Mouse (Mus musculus) MEL-GATA-1-ER (cell line): ENCODE measurements around the gene Dmkn.
"Not testable (repeated sequence)": the region's sequence is repeated elsewhere in the genome, so short reads cannot be mapped to it uniquely, and the experiment has no call there.

Source experiments
- DNase-seq: peaks from one replicate; pipeline ENCODE4 v3.0.0-alpha.2; 2012; ENCODE audit warnings: low read depth; ENCODE audit errors: extremely low read depth

Gene Dmkn

DNA sequence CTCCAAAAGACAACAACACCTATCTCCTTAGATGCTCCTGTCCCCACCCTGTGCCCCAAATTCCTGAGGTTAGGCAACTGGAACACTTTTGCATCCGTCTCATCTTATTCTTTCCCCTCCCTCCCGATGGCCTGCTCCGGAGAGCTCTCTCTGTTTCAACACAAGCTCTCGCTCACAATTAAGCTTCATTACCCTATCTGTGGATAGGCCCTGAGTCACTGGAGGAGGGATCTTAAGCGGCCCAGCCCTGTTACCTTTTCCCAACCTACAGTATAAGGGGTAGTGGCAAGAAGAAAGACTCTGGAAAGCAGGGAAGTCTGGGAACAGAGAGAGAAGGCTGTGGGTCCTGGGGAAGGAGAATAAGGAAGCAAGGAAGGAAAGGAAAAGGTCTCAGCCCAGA is at the start of gene Dmkn:
Gene Dmkn, plus strand, starts transcription at position 301 of the 400 bp plus-strand sequence.
- no peak for DNase-seq

DNA sequence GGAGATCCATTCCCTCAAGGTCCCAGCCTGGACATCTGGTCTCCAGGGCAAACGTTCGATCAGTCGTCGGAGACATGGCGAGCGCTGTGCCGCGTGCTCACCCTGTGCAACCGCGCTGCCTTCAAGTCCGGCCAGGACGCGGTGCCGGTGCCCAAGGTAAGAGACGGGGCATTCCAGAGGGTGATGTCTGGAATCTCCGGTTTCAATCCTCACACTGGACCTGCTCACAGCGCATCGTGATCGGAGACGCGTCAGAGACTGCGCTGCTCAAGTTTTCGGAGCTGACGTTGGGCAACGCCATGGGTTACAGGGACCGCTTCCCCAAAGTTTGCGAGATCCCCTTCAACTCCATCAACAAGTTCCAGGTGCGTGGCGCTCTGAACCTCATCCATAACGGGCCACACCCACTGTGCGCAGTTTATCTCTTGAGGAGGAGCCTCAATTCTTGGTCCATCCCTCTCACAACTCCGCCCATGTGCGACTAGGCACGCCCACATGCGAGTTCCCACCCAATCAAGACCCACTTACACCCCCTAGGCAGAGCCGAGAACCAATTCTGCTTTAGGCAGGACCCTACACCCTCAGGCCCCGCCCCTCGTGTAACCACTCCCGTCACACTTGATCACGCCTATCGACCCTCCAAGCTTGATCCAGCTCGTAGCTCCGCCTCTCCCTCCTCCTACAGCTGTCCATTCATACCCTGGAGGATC is 46.4 kb upstream of the Dmkn start:
- peak; percentile 96 for DNase-seq

DNA sequence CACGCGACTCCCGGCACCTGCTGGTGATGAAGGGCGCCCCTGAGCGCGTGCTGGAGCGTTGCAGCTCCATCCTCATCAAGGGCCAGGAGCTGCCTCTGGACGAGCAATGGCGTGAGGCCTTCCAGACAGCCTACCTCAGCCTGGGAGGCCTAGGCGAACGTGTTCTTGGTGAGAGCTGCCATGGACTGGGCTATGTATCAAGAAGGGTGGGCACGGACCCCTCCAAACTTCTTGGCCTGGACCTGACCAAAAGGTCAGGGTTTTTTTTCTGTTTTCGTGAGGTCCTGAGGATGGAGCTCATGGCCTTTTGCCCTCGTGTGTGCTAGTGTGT is 45.9 kb upstream of the Dmkn start:
- no peak for DNase-seq

DNA sequence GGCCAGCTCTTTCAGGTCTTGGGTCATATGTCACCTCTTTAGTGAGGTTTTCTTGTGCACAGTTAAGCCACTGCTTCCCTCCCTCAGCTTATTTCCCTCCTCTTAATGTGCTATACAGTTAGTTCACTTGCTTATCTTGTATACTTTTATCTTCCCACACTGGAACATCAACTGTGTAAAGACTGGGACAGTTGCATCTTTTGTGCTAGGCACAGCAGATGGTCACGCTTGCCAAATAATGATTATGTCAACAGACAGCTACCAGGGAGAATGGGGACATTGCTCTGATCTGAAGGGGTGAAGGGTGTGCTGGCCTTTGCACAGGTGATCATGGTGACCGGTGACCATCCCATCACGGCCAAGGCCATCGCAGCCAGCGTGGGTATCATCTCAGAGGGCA is 43.9 kb upstream of the Dmkn start:
- no peak for DNase-seq

DNA sequence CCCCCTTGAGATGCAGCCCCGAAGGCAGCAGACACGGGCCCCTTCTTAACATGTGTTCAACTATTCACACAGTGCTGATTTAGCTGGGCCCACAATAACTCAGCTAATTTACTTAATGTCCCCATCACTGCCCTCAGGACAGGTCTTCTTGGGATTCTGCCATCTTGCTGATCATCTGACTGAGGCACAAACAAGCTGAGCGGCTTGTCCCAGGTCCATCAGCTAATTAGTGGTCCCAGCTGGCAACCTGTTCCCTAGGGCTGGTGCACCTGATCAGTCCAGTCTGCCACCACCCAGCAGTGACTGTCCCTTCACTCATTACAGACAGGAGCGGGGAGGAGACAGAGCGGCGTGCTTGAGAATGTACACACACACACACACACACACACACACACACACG is 42.3 kb upstream of the Dmkn start:
- no peak for DNase-seq

DNA sequence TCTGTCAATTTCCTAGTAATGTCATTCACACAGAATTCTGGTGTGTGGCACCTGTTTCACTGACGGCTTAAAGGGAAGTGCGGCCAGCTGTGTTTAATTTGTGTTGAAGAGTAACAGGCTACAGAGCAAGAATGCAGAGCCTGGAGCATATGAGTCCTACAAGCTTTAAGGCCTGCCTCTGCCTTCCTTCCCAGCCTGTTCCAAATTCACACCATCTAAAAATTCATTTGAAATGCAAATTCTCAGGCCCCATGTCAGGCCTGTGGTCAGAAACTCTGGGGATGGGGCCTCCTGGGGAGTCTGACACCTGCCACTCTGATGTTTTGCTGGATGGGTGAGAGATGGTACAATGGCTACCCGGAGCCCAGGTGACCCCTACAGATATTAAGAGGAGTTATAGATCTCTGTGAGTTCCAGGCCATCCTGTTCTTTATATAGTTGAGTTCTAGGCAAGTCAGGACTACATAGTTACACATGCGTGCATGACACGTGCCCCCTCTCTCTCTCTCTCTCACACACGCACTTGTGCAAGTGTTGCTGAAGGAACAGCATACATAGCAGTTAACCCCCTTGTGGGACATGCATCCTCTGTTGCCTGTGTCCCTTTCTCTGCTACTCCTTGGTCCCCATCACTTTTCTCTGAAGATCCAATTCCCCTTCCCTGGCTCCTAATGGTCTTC is 40.1 kb upstream of the Dmkn start:
- DNase-seq, result no peak

DNA sequence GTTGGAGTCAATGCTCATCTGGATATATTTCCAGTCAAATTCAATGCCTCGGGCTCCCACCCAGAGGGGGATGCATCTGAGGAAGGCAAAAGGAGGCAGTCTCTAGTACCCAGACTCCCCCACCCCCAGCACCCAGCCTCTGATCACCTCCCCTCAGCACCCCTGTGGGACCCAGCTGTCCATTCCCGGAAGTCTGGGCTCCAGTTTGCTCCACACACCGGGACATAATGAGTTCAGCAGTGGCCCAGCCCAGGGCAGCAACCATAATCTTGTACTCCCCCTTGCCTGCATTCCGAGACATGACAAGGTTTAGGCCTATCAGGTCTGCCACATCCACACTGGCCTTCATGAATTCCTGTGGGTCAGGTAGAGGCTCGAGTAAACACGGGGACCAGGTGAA is 35.3 kb upstream of the Dmkn start:
- no peak for DNase-seq

DNA sequence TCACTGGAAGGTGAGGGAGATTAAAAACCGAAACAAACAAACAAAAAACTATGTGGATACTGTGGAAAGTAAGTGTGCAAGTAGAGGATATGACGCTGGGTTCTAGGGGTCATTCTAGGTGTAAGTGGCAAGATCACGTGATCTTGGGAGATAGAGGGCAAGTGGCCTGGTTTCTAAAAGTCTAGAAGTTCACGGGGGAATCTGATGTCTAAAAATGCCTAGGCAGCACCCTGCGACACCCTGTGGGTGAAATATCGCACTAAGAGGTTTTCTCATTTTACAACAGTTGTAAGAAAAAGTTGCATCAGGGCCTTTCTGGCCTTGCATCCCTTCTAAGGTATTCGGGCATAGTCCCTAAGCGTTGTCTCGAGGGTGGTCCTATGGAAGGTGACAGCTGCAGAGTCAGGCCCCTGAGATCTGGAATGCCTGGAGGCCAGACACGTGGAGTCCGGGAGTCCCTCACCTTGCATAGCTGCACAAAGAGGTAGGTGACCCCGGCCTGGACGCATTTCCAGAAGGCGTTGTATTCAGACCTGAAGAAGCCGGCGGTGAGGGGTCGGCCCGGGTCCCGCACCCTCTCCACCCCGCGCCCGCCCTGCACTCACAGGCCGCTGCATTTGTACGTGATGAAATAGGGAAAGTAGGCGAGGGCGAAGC is 34.7 kb upstream of the Dmkn start:
- no peak for DNase-seq

DNA sequence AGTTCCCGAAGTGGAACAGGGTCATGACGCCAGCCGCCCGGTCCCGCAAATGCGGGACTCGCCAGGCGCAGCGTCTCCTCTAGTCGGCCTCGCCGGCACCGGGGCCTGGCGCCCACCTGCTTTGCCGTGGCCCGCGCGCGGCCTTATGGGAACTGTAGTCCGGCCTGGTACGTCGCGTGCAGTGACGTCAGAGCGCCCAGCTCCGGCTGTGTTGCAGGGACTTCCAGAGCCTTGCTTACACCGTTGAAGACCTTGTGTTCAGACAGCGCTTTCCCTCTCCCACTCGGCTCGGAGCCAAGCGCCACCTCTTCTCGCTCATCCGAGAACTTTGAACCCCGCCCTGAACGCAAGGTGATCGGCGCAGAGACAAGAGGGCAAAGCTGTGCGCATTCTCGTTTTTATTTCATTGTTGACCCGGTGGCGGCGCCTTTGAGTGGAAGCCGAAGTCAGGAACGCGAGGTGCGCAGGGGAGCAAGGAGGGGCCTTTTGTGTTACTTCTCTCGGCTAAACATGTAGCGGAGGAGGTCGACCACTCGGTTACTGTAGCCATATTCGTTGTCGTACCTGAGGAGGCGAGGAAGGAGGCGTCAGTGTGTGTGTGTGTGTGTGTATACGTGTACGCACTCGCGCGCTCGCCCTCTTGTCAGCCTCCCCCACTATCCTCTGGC is 34.0 kb upstream of the Dmkn start, which contains the start of gene Tmem147:
Gene Tmem147, minus strand, starts transcription at position 145 of the 668 bp plus-strand sequence.
- DNase-seq, result peak; percentile 98

DNA sequence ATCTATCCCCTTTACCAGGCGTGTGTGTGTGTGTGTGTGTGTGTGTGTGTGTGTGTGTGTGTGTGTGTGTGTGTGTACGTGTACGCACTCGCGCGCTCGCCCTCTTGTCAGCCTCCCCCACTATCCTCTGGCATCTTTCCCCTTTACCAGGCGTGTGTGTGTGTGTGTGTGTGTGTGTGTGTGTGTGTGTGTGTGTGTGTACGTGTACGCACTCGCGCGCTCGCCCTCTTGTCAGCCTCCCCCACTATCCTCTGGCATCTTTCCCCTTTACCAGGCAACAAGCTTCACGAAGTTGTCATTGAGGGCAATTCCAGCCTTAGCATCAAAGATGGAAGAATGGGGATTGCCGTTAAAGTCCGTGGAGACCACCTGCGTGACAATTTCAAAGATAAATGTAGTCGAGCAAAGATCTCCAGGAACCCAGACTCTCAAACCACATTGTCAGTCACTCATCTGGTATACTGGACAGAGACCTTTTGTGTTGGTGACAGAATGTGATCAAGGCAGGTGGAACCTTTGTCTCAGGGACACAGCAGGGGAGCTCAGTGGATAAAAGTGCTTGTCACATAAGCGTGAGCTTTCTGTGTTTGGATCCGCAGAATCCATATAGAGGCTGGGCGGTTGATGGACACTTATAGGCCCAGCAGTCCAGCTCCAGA is 33.4 kb upstream of the Dmkn start:
- DNase-seq, result not testable (repeated sequence)

DNA sequence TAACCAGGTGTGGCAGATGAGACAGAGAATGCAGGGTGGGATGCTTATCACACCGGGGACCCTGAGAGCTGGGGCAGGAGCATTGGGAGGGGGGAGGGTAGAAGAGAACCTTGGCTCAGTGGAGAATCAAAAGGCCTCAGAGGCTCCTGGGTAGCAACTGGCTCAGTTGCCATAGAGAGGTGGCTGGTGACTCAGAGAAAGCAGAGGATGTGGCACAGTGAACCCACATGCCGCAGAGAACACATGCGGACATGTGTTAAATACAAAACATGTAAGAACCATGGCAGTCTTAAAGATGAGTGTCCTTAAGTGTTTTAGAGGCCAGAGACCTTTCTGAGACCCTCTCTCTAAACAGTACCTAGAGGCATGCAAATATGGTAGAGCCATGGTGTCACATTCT is 27.3 kb upstream of the Dmkn start:
- DNase-seq, result no peak

DNA sequence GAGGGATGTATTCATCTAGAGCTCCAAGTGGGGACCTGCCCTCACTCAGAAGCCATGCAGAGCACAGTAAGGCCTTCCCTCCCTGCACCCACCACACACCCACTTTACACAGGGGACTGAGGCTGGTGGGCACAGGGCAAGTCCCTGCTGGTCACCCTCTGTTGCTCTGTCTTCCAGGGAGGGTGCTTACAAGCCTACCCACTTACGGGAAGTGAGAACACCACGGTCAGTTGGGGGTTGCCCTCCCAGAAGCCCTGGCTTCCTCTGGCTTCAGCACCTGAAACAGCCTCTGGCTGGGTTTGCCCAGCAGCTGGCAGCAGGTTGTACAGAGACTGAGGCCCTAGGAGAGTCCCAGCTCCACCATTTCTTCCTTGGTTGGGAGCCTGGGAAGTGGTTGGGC is 21.0 kb upstream of the Dmkn start:
- DNase-seq, result not testable (repeated sequence)

DNA sequence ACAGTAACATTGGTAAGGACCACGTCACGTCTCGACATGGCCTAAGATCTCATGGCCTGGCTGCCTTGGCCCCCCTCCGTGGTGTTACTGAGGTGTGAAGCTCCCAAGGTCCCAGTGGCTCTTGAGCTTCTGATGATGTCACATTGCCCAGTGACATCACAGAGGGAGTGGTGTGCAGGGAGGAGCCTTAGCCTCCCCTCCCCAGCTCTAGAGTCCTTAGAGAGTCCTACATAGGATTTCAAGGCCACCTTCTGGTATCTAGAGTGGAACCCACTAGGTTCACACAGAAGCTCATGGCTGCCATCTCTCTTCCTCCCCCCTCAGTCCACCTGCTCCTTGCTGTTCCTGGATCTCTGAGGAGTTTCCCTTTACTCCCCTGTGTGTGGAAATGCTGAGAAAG is 19.9 kb upstream of the Dmkn start, which contains the start of gene Gapdhs:
Gene Gapdhs, minus strand, starts transcription at position 65 of the 400 bp plus-strand sequence.
- DNase-seq, result not testable (repeated sequence)

DNA sequence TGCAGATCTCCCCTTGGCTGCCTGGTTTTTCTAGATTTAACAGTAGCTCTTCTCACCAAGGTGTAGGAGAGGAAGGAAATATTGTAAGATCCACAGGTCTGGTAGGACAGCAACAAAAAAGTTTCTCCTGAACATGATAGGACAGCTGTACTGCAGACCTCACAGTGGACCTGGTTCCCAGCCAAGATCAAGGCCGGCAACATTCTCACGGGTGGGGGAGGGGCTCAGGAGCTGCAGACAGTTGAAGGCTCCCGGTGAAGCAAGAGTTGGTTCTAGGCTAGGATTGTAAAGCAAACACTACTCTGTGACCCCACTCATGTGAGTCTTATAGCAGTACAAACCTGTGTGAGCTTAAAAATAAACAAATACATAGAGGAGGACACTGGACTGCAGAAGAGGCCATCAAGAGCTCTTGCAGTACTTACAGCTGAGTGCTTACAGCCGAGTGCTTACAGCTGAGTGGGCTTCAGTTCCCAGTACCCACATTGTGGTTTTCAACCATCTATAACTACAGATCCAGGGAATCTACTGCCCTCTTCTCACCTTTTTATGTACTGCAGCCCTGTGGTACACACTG is 19.4 kb upstream of the Dmkn start:
- DNase-seq, result no peak

DNA sequence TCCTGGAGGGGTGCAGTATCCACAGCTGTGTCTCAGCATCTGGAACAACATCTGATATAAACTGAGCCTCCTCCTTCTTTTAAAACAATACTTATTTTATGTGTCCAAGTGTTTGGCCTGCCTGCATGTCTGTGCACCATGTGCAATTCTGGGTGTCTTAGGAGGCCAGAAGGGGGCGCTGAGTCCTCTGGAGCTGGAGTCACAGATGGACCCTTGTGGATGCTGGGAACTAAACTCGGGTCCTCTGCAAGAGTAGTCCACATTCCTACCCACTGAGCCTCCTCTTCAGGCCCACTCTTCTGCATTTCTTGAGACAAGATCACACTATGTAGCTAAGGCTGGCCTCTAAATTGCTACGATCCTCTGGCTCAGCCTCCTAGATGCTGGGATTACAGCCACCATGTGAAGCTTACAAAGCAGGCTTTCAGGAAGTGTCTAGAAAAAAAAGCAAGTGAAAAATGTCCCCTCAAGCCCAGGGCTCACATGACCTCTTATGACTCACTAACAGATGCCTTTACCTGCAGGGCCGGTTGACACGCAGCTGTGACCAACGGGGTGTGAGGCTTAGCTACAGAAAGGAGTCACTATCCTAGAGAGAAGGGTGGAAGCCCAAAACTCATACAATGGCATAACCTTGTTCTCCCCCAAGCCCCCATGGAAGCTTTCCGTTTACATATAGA is 15.9 kb upstream of the Dmkn start:
- no peak for DNase-seq

DNA sequence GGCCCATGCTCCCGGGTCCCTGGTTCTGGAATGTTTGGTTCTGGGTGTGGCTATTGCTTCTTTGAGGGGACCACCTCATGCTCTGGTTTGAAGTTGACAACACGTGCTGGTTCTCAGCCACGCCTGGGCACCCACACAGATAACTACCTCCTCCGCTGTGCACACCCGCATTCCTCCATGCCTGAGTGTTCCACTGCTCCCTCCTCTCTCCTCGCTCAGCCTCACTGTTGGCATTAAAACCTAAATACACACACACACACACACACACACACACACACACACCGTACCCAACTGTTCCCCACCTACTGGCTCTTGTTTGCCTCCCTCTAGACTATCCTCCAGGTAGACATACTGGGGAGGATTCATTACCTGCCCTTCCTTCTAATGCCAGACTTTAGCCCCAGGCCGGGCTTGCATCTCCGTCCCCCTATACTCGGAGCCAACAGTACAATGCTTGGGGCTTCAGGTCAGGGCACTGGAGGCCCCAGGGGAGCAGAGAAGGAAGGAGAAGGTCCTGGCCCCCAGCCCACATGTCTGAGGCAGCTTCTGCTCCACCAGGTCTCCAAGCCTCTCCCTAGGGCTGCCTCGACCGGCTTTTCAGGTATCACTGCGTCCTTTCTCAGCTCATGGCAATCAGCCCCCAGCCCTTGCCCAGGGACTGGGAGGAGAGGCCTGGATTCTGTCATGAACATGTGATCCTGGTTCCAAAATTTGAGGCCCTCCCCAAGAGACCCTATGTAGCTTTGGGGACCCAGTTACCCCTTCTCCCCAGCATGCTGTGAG is 13.5 kb upstream of the Dmkn start:
- no peak for DNase-seq

DNA sequence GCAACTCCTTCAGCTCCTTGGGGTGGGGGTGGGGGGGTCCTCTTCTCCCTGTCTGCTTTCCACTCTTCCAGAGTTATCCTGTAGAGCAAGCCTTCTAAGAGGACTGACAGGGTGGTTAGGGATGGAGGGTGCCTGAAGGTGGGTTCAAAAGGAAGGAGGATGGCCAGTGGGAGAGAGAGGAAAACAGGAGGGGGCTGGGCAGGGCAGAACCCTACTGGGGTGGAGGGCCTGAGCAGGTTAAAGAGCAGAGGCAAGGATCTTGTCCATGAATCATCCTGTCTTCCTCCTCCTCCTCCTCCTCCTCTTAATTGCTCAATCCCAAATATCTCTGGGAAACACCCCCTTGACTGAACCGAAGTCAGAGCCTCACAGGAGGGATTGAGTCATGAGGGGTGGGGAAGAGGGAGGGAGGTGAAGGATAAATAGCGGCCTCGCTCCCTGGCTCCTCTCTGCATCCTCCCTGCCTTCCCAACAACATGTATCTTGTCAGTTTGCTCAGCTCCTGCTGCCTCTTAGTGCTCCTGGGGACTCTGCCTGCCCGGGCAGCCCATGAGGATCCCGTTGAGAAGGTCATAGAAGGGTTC is 12.4 kb upstream of the Dmkn start, which contains the start of gene Sbsn:
Gene Sbsn, plus strand, starts transcription at position 386 of the 584 bp plus-strand sequence.
- DNase-seq, result no peak

DNA sequence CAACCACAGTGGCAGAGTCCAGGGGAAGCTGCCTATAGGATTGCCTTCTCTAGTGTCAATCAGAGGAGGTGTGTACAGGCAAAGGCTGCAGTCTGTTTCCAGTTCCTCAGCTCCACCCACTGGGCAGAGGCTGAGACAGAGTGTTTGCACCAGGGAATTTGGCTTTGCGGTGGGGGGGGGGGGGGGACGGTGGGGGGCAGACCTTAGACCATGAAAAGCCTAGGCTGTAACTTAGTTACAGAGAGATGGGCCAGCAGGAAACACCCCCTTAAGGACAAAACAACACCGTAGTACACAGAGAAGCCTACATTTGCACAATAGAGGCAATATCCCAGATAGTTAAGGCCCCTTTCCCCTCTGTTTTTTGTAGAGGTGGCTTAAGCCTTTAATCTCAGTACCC is 6.6 kb upstream of the Dmkn start:
- DNase-seq, result no peak

DNA sequence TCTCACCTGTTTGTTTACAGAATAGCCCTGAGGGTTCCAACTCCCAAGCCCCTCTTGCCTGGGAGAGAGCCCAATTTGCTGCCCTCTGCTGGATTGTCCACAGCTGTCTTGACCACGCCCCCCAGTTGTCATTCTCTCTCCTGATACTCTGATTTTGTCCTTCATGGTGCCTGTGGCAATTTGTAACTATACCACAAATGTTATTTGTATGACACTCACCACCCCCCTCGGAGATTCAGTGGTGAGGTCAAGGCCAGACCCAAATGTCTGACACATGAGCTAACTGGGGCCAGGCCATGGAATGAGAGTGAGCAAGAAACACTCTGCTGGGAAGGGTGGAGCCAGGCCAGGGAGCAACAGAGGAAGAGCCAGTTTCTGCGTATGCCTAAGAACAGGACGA is 4.7 kb upstream of the Dmkn start:
- no peak for DNase-seq
